Mouse (Mus musculus): ENCODE results near the gene Rfxank.

DNA sequence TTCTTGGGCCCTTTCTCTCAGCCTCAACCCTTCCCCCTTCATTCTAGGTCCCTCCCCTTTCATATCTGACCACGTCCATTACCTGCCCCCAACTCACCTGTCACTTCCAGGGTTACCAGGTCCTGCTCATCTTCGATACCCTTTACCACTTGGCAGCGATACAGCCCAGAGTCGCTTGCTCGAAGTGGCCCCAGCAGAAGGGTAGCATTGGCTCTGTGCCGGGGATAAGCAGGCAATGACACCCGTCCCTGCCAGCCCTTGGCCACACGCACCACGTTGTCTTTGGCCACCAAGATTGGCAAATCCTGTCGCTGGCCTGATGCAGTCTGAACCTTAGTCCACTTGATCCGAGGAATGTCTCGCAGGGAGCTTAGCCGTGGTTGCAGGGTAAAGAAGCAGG is 24.1 kb downstream of the Rfxank start:
- TF ChIP-seq CTCF (IDR thresholded peaks at IDR 0.05; ENCODE audit: borderline replicate concordance, insufficient read depth, low read length) (no peak), POLR2A (IDR thresholded peaks at IDR 0.05; ENCODE audit: low read depth, low read length) (no peak)

All from embryonic fibroblast, embryonic 13.5 days (primary cell).